Mouse (Mus musculus) CH12.LX (cell line): Measurements from ENCODE around the gene Efcab5. TPM values are rescaled to one million over a fixed set of nuclear protein-coding genes. Genes with fewer than 3 reads are reported as not detected.
A peak's percentile ranks its signal among the peaks of the same experiment; 100 is the strongest.

Experiments used
- DNase-seq: peaks from one replicate; pipeline ENCODE4 v3.0.0-alpha.2; 2013; ENCODE audit errors: extremely low read depth
- H3K27ac ChIP-seq: 2 replicates; pipeline ENCODE4 v1.5.1; 2012; ENCODE audit warnings: low read depth, mild to moderate bottlenecking, control low read depth, moderate library complexity; ENCODE audit not compliant: insufficient read depth
- H3K27me3 ChIP-seq: replicated peaks from 2 replicates; pipeline ENCODE3; 2012; ENCODE audit warnings: inconsistent platforms
- H3K36me3 ChIP-seq, 2 experiments: replicated peaks in 1 of 2; 2 replicates each; pipeline versions ENCODE3 to v1.6.1; 2012; ENCODE audit warnings: inconsistent platforms in 1 of 2, low read length in 1 of 2, mild to moderate bottlenecking in 1 of 2, mixed read lengths in 1 of 2, moderate library complexity in 1 of 2; ENCODE audit not compliant: control insufficient read depth in 1 of 2, insufficient read depth in 1 of 2
- H3K4me1 ChIP-seq, 2 experiments: 2 replicates each; pipeline ENCODE4 v1.6.1; 2012; ENCODE audit warnings: inconsistent platforms in 1 of 2, moderate library complexity in 1 of 2; ENCODE audit not compliant: insufficient read depth in 2 of 2, control insufficient read depth in 1 of 2
- H3K4me2 ChIP-seq: 2 replicates; pipeline ENCODE4 v1.6.1; 2012; ENCODE audit warnings: low read depth, mild to moderate bottlenecking, control low read depth; ENCODE audit not compliant: poor library complexity, insufficient read depth, severe bottlenecking
- H3K4me3 ChIP-seq, 3 experiments: fragments of 150-350 bp in 1 of 3; sonication (generic) in 1 of 3; replicated peaks in 1 of 3; 2 replicates each; pipeline versions ENCODE3 to v1.5.1; 2011 to 2012; ENCODE audit warnings: low read depth in 2 of 3, low read length in 2 of 3, mild to moderate bottlenecking in 2 of 3, moderate library complexity in 2 of 3, control low read depth in 1 of 3, improper control_type of control experiment in 1 of 3, inconsistent platforms in 1 of 3, mixed read lengths in 1 of 3; ENCODE audit not compliant: poor library complexity in 1 of 3
- H3K79me2 ChIP-seq: replicated peaks from 2 replicates; pipeline ENCODE4 v1.6.1; 2012; ENCODE audit warnings: mild to moderate bottlenecking, moderate library complexity; ENCODE audit not compliant: control insufficient read depth, poor library complexity, insufficient read depth, severe bottlenecking; ENCODE audit errors: extremely low read depth
- H3K9ac ChIP-seq: 2 replicates; pipeline ENCODE4 v1.6.1; 2012; ENCODE audit warnings: low read depth, mild to moderate bottlenecking, control low read depth, moderate library complexity; ENCODE audit not compliant: insufficient read depth
- H3K9me3 ChIP-seq: replicated peaks from 2 replicates; pipeline ENCODE3; 2012; ENCODE audit warnings: low read length, inconsistent platforms, mixed read lengths
- BHLHE40 ChIP-seq: IDR thresholded peaks from 2 replicates; pipeline ENCODE4 v1.6.1; 2011; ENCODE audit warnings: mild to moderate bottlenecking, low read depth, low read length, improper control_type of control experiment
- CHD1 ChIP-seq: IDR thresholded peaks from 2 replicates; pipeline ENCODE4 v1.6.1; 2012; ENCODE audit warnings: low read depth, low read length, improper control_type of control experiment, inconsistent platforms
- CHD2 ChIP-seq: IDR thresholded peaks from 2 replicates; pipeline ENCODE4 v1.6.1; 2011; ENCODE audit warnings: low read length, improper control_type of control experiment
- CTCF ChIP-seq, 2 experiments: IDR thresholded peaks in 1 of 2; conservative IDR thresholded peaks in 1 of 2; 2 replicates each; pipeline ENCODE4 v1.5.1; 2011 to 2012; ENCODE audit warnings: low read depth in 2 of 2, low read length in 2 of 2, improper control_type of control experiment in 1 of 2, inconsistent platforms in 1 of 2, mild to moderate bottlenecking in 1 of 2, moderate library complexity in 1 of 2
- E2F4 ChIP-seq: IDR thresholded peaks from 2 replicates; pipeline ENCODE4 v1.6.1; 2011; ENCODE audit warnings: low read depth, low read length, improper control_type of control experiment; ENCODE audit not compliant: insufficient replicate concordance
- ELF1 ChIP-seq: IDR thresholded peaks from 2 replicates; pipeline ENCODE4 v1.6.1; 2014; ENCODE audit warnings: low read depth, mild to moderate bottlenecking, inconsistent platforms, low read length, improper control_type of control experiment
- EP300 ChIP-seq: IDR thresholded peaks from 2 replicates; pipeline ENCODE4 v1.6.1; 2011; ENCODE audit warnings: low read length, improper control_type of control experiment
- ETS1 ChIP-seq: conservative IDR thresholded peaks from 2 replicates; pipeline ENCODE4 v1.6.1; 2012; ENCODE audit warnings: low read depth, mild to moderate bottlenecking, inconsistent platforms, low read length, improper control_type of control experiment, moderate library complexity
- GABPA ChIP-seq: IDR thresholded peaks from 2 replicates; pipeline ENCODE4 v1.6.1; 2012; ENCODE audit warnings: low read depth, low read length, improper control_type of control experiment, inconsistent platforms; ENCODE audit not compliant: insufficient replicate concordance
- HCFC1 ChIP-seq: IDR thresholded peaks from 2 replicates; pipeline ENCODE4 v1.6.1; 2012; ENCODE audit warnings: low read depth, mild to moderate bottlenecking, inconsistent platforms, low read length, improper control_type of control experiment
- IRF4 ChIP-seq: IDR thresholded peaks from 2 replicates; pipeline ENCODE4 v1.6.1; 2014; ENCODE audit warnings: low read depth, mild to moderate bottlenecking, inconsistent platforms, low read length, improper control_type of control experiment
- JUN ChIP-seq: IDR thresholded peaks from 2 replicates; pipeline ENCODE4 v1.6.1; 2011; ENCODE audit warnings: low read depth, mild to moderate bottlenecking, low read length, improper control_type of control experiment, moderate library complexity; ENCODE audit not compliant: insufficient read depth
- JUND ChIP-seq: conservative IDR thresholded peaks from 2 replicates; pipeline ENCODE4 v1.6.1; 2011; ENCODE audit warnings: low read depth, low read length, improper control_type of control experiment
- MAFK ChIP-seq: IDR thresholded peaks from 2 replicates; pipeline ENCODE4 v1.6.1; 2011; ENCODE audit warnings: low read length, improper control_type of control experiment; ENCODE audit not compliant: insufficient replicate concordance
- MAX ChIP-seq: IDR thresholded peaks from 2 replicates; pipeline ENCODE4 v1.6.1; 2011; ENCODE audit warnings: low read length, improper control_type of control experiment
- MAZ ChIP-seq: IDR thresholded peaks from 2 replicates; pipeline ENCODE4 v1.6.1; 2012; ENCODE audit warnings: low read depth, mild to moderate bottlenecking, inconsistent platforms, low read length, improper control_type of control experiment, moderate library complexity
- MEF2A ChIP-seq: IDR thresholded peaks from 2 replicates; pipeline ENCODE4 v1.6.1; 2014; ENCODE audit warnings: low read depth, mild to moderate bottlenecking, inconsistent platforms, low read length, improper control_type of control experiment, borderline replicate concordance
- MXI1 ChIP-seq: IDR thresholded peaks from 2 replicates; pipeline ENCODE4 v1.6.1; 2011; ENCODE audit warnings: mild to moderate bottlenecking, low read depth, low read length, improper control_type of control experiment
- MYC ChIP-seq: IDR thresholded peaks from 2 replicates; pipeline ENCODE4 v1.6.1; 2011; ENCODE audit warnings: low read depth, mild to moderate bottlenecking, improper control_type of control experiment, low read length
- NRF1 ChIP-seq: IDR thresholded peaks from 2 replicates; pipeline ENCODE4 v1.6.1; 2014; ENCODE audit warnings: low read depth, mild to moderate bottlenecking, inconsistent platforms, low read length, improper control_type of control experiment, moderate library complexity
- RCOR1 ChIP-seq: conservative IDR thresholded peaks from 2 replicates; pipeline ENCODE4 v1.6.1; 2012; ENCODE audit warnings: low read depth, mild to moderate bottlenecking, inconsistent platforms, low read length, improper control_type of control experiment
- SIN3A ChIP-seq: IDR thresholded peaks from 2 replicates; pipeline ENCODE4 v1.6.1; 2012; ENCODE audit warnings: low read length, improper control_type of control experiment, inconsistent platforms
- SMC3 ChIP-seq: IDR thresholded peaks from 2 replicates; pipeline ENCODE4 v1.6.1; 2011; ENCODE audit warnings: low read depth, low read length, improper control_type of control experiment
- TBP ChIP-seq: conservative IDR thresholded peaks from 2 replicates; pipeline ENCODE4 v1.6.1; 2011; ENCODE audit warnings: low read depth, low read length, improper control_type of control experiment
- TCF12 ChIP-seq: IDR thresholded peaks from 2 replicates; pipeline ENCODE4 v1.6.1; 2014; ENCODE audit warnings: low read depth, mild to moderate bottlenecking, inconsistent platforms, low read length, improper control_type of control experiment
- USF1 ChIP-seq: IDR thresholded peaks from 2 replicates; pipeline ENCODE4 v1.6.1; 2014; ENCODE audit warnings: low read depth, mild to moderate bottlenecking, inconsistent platforms, low read length, improper control_type of control experiment
- USF2 ChIP-seq: conservative IDR thresholded peaks from 2 replicates; pipeline ENCODE4 v1.6.1; 2011; ENCODE audit warnings: low read depth, low read length, improper control_type of control experiment
- ZC3H11A ChIP-seq: IDR thresholded peaks from 2 replicates; pipeline ENCODE4 v1.6.1; 2012; ENCODE audit warnings: low read depth, mild to moderate bottlenecking, inconsistent platforms, low read length, improper control_type of control experiment
- ZKSCAN1 ChIP-seq: IDR thresholded peaks from 2 replicates; pipeline ENCODE4 v1.6.1; 2012; ENCODE audit warnings: low read depth, inconsistent platforms, low read length, improper control_type of control experiment, borderline replicate concordance
- dilution Hi-C: fragments of 300-500 bp; cut with MboI; formaldehyde crosslinking; loops from 2 replicates; pipeline ENCODE4 v1.14.3; 2020; ENCODE audit warnings: low sequenced_read_pairs; ENCODE audit not compliant: extremely low pct_unique_long_range_greater_than_20kb, extremely low pct_ligation_motif_present
- in situ Hi-C: fragments of 300-500 bp; cut with MboI; formaldehyde crosslinking; loops from 3 replicates; pipeline ENCODE4 v1.14.3; 2019; ENCODE audit warnings: low sequenced_read_pairs, low pct_ligation_motif_present, low pct_unique_long_range_greater_than_20kb, mixed read lengths
- polyA plus RNA-seq: library from polyadenylated mRNA; unstranded; fragments of >175 nt; gene quantifications from 2 replicates; pipeline ENCODE4 v1.2.1, GENCODE M21; 2012; ENCODE audit warnings: low read depth; ENCODE audit not compliant: insufficient read length
- total RNA-seq, 2 experiments: library from RNA; depleted of rRNA; stranded (reverse); fragments of 300-350 nt in 1 of 2; fragments of >200 nt in 1 of 2; gene quantifications; 2 replicates each; pipeline ENCODE4 v1.2.3; 2012 to 2014

Gene Efcab5
- total and polyA plus RNA-seq, 3 experiments = 0.24 to 0.43 (median 0.38) TPM

DNA sequence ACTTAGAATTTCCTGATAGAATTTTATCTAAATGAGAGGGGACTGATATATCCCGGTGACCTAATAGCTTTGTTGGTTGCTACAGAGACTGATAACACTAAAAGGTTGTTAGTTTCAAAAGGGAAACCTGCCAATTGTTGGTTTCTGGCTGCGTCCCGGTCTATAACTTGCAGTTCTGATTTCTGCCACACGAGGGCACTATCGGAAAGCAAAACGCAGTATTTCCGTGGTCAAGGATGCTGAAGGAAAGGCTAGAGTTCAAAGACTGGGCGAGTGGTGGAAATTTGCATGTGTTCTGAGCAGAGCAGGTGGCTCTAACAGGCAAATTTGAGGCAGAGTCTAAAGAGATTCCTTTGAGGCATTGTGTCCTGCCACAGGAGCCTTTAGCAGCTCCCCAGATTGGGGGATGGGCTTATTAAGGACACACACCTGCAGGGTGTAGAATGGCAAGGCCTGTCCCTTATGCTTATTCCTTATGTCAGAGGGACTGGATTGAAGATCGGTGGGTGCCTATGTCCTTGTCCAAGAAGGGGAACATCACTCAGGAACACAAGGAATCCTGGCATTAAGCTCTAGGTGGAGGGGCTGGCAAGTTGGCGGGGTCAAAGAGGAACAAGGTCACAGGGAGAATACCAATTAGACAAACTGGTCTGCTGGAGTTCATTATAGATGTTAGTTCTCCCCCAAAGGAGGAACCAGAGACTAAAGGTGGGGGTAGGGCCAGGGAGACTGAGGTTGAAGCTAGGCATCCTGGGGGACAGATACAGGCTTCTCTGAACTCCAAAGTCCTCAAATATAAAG, 88.4 kb downstream of the Efcab5 start:
- Histone ChIP-seq H3K9me3 (no peaks in the 10 kb centered on the region), H3K9ac (no peak overlapping the region), H3K4me2 (peak overlapping the region; percentile 0; the same call in 1 of the 2 replicates), H3K36me3 (no peaks in the 10 kb centered on the region), H3K79me2 (no peaks in the 10 kb centered on the region), H3K4me1 (peaks cover 4 to 22% of the 10 kb centered on the region in 2 experiments), H3K27me3 (no peaks in the 10 kb centered on the region), H3K4me3 (no peak overlapping the region), H3K27ac (no peak overlapping the region)
- TF ChIP-seq IRF4 = peak; percentile 71
- no peak; the same call in 1 of the 2 replicates for TF ChIP-seq JUND
- 0 out of 2 replicates have a peak, but pooled peaks have one; percentile 35 for TF ChIP-seq E2F4
- peak; percentile 43 for TF ChIP-seq HCFC1
- 0 out of 2 replicates have a peak, but pooled peaks have one; percentile 51 for TF ChIP-seq MAFK
- TF ChIP-seq USF1 = no peak
- peak; percentile 60 for TF ChIP-seq ETS1
- TF ChIP-seq SIN3A = peak; percentile 83; the same call in 1 of the 2 replicates
- TF ChIP-seq MEF2A = peak; percentile 54; the same call in 1 of the 2 replicates
- no peak for TF ChIP-seq GABPA
- TF ChIP-seq ELF1 = peak; percentile 70
- no peak for TF ChIP-seq USF2
- peak; percentile 79; the same call in 1 of the 2 replicates for TF ChIP-seq MXI1
- peak; percentile 86 for TF ChIP-seq MYC
- TF ChIP-seq CHD2 = peak; percentile 75; the same call in 1 of the 2 replicates
- peak; percentile 47; the same call in 1 of the 2 replicates for TF ChIP-seq BHLHE40
- no peak for TF ChIP-seq CHD1
- peak; percentile 92 for TF ChIP-seq MAX
- no peak for TF ChIP-seq ZKSCAN1
- peak; percentile 99 for TF ChIP-seq SMC3
- peak; percentile 97 to 99 for TF ChIP-seq CTCF (conservative IDR thresholded peaks at IDR 0.05 in 1 of 2, IDR thresholded peaks at IDR 0.05 in 1 of 2; ENCODE audit: low read depth in 2 of 2, low read length in 2 of 2)
- peak; percentile 82 for TF ChIP-seq TCF12
- peak; percentile 97 for TF ChIP-seq ZC3H11A
- TF ChIP-seq JUN = no peak
- TF ChIP-seq EP300 = peak; percentile 79
- TF ChIP-seq TBP = 0 out of 2 replicates have a peak, but pooled peaks have one; percentile 29
- peak; percentile 75; the same call in 1 of the 2 replicates for TF ChIP-seq RCOR1
- TF ChIP-seq NRF1 = peak; percentile 50
- peak; percentile 82 for TF ChIP-seq MAZ
- in situ Hi-C loops (loop anchor here (5.0 to 25.0 kb wide), 5 partner anchors 112 to 687 kb away; partner anchors contain the start of gene Gm10277), dilution Hi-C loops (no loop called here)
- peak; percentile 94 for DNase-seq
